Mouse (Mus musculus) spleen, adult 2 months (tissue): ENCODE measurements at regions not wholly inside any gene's neighbourhood (a gene's known extent, or its start where the extent isn't known, plus 50 kb on each side); places are given as distances from the start of the nearest gene placed in this dataset.

Experiments used
- DNase-seq, 2 experiments: peaks; one replicate each; pipeline versions ENCODE4 v3.0.0 to v3.0.0-alpha.2; 2012 to 2021; ENCODE audit warnings: low spot score in 2 of 2, low read depth in 1 of 2
- H3K27ac ChIP-seq: fragments of 200-500 bp; 2 replicates; pipeline ENCODE4 v1.5.1; 2012; ENCODE audit warnings: low read length, inconsistent platforms; ENCODE audit not compliant: insufficient read depth
- H3K27me3 ChIP-seq: fragments of 200-500 bp; 2 replicates; pipeline ENCODE4 v1.6.1; 2012; ENCODE audit warnings: mild to moderate bottlenecking, moderate library complexity, low read length, inconsistent platforms; ENCODE audit not compliant: control insufficient read depth, insufficient read depth
- H3K36me3 ChIP-seq: fragments of 200-500 bp; 2 replicates; pipeline ENCODE4 v1.6.1; 2012; ENCODE audit warnings: mild to moderate bottlenecking, low read length, inconsistent platforms; ENCODE audit not compliant: control insufficient read depth, insufficient read depth
- H3K4me1 ChIP-seq: fragments of 200-500 bp; 2 replicates; pipeline ENCODE4 v1.6.1; 2011; ENCODE audit warnings: inconsistent platforms; ENCODE audit not compliant: control insufficient read depth, insufficient read depth, insufficient read length
- H3K4me3 ChIP-seq: fragments of 200-500 bp; 2 replicates; pipeline ENCODE4 v1.5.1; 2011; ENCODE audit warnings: mild to moderate bottlenecking, inconsistent platforms; ENCODE audit not compliant: insufficient read depth, insufficient read length; ENCODE audit errors: extremely low read depth
- CTCF ChIP-seq: fragments of 200-500 bp; IDR thresholded peaks from 2 replicates; pipeline ENCODE4 v1.5.1; 2011; ENCODE audit warnings: mild to moderate bottlenecking, inconsistent platforms; ENCODE audit not compliant: insufficient read depth, insufficient read length, insufficient replicate concordance; ENCODE audit errors: extremely low read depth
- POLR2A ChIP-seq: fragments of 200-500 bp; IDR thresholded peaks from 2 replicates; pipeline ENCODE4 v1.6.1; 2011; ENCODE audit warnings: low read depth, low read length, inconsistent platforms
- WGBS: fragments of 180-500 bp; shearing (Covaris S2); methylation state at CpG from one replicate; pipeline ENCODE4 v1.1.7; 2018; 5-methylcytosine and 5-hydroxymethylcytosine counted together

DNA sequence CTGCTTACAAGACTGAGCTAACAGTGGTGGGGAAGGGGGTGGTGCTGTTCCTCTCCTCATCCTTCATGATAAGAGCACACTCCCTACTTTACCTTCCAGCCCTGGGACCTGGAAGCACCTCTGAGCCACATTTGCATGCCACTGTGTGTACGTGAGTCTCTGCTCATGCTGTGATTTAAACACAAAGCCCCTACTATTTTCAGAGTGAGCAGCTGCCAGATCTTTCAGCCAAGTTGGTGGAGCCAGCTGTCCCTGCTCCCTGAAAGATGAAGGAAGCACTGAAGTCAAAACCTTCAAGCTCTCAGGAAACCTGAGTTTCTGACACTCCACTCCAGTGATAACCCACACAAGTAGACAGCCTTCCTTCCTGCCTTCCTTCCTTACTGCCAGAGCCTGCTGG is 198.0 kb upstream of the Egln3 start:
- no peak for TF ChIP-seq POLR2A
- no peak for TF ChIP-seq CTCF
- WGBS: 85% methylated on average over 1 of the region's 1 CpGs
- Histone ChIP-seq H3K27me3 (no peaks in the 10 kb centered on the region), H3K4me3 (no peak overlapping the region), H3K27ac (no peak overlapping the region), H3K36me3 (no peaks in the 10 kb centered on the region), H3K4me1 (peaks cover 21% of the 10 kb centered on the region)
- DNase-seq: no peak

DNA sequence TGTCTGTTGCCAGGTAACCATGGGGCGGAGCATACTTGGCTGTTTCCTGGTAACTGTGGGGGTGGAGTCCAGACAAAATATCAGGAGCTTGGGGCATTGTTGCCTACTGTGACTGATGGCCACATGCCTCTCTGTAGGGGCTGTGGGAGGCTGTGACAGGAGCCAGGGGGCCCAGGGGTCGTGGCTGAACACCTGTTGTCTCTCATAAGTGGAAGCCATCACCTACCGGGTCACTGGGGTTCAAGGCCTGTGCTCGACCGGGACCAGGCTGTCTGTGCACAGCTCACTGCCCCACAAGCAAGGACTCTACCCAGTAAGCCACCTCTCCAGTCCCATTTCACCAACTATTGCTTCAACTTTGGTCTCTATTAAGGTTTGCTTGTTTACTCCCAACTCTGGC is 196.4 kb upstream of the Egln3 start:
- Histone ChIP-seq H3K4me3 (no peak overlapping the region), H3K27ac (no peak overlapping the region), H3K36me3 (no peaks in the 10 kb centered on the region), H3K27me3 (no peaks in the 10 kb centered on the region), H3K4me1 (peaks cover 21% of the 10 kb centered on the region)
- 94% methylated on average over 5 of the region's 5 CpGs for WGBS
- DNase-seq: no peak
- TF ChIP-seq POLR2A: no peak
- TF ChIP-seq CTCF: no peak

DNA sequence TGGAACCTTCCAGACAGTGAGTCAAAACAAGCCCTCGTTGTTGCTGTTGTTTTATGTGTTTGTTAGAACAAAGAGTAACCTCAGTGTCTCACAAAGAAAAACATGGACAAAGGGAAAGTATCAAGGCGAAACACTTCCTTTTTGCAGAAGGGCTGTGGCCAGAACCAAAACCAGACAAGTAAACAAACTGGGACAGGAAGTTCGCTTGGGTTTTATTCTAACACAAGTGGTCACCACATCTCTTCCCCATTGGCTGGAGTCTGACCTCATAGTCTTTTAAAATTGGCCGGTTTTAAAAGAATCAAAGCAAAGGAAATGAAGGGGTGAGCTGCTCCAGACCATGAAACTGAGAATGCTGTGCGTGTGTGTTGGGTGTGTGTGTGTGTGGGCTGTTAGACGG is 194.4 kb upstream of the Egln3 start:
- Histone ChIP-seq H3K4me3 (no peak overlapping the region), H3K27ac (peak overlapping the region; percentile 64; the same call in 1 of the 2 replicates), H3K36me3 (no peaks in the 10 kb centered on the region), H3K27me3 (no peaks in the 10 kb centered on the region), H3K4me1 (peaks cover 14% of the 10 kb centered on the region)
- no peak for TF ChIP-seq POLR2A
- TF ChIP-seq CTCF: no peak
- WGBS: 13% methylated on average over 6 of the region's 6 CpGs
- peak in 1 of 2 experiments; percentile 8 for DNase-seq

DNA sequence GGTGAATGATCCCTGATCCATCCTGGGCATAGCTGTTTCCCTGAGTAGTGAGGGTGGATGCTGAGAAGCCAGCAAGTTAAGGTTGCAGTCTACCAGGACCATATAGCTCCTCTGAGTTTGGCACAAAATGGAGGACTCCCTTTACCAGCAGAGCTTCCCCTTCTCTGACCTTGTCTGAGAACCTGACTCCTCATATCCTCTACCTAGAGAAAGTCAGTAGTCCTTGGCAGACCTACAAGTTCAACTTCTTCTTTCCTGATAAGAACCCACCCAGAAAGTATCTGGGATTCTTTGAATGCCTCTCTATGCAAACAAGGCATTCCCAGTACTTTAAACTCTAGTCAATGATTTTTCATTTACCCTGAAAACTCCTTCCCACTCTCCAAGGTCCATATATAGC is 193.3 kb upstream of the Egln3 start:
- no peaks in the 10 kb centered on the region for H3K27me3 ChIP-seq
- H3K4me1 ChIP-seq: peaks cover 14% of the 10 kb centered on the region
- DNase-seq: no peak
- TF ChIP-seq CTCF (no peak), POLR2A (no peak)
- H3K4me3 ChIP-seq: no peak overlapping the region
- no peaks in the 10 kb centered on the region for H3K36me3 ChIP-seq
- no peak overlapping the region for H3K27ac ChIP-seq

DNA sequence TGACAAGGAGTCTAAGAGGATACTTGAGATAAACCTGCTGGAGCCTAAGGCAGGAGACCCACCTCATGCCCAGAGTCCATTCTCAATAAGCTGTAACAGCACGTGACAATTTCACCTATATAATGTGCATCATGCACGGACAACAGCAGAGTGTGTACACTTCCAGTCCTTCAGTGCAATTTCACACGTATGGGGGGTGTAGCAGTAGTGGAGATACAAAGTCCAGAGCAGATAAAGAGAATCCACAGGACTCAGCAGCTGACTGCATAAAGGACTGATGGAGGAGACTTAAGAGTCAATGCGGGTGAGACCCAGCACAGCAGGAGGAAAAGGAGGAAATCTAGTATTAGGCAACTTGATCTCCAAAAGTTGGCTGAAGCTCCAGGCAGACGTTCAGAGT is 192.7 kb upstream of the Egln3 start:
- Histone ChIP-seq H3K27ac (no peak overlapping the region), H3K4me3 (no peak overlapping the region), H3K27me3 (no peaks in the 10 kb centered on the region), H3K36me3 (no peaks in the 10 kb centered on the region), H3K4me1 (peaks cover 14% of the 10 kb centered on the region)
- WGBS: 85% methylated on average over 5 of the region's 5 CpGs
- TF ChIP-seq CTCF: no peak
- no peak for TF ChIP-seq POLR2A
- no peak for DNase-seq

DNA sequence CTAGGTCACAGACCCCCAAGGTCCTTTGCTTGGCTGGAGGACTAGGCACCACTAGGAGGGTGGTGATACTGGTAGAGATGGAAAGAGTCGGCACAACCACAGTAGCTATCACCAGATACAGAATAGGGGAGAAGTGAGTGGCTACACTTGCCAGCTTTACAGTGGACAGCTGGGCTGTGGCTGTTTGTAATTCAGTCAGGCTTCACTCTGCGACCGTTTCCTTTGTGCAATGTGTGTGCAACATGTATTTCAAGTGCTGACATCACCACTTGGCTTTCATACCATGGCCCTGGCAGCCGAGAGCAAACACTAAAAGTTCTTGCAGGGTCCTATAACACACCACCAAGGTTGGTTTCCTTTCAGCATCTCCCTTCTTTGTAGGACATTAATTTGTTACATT is 181.7 kb upstream of the Egln3 start:
- TF ChIP-seq CTCF (no peak), POLR2A (no peak)
- H3K36me3 ChIP-seq: no peaks in the 10 kb centered on the region
- H3K27me3 ChIP-seq: no peaks in the 10 kb centered on the region
- no peak overlapping the region for H3K4me3 ChIP-seq
- H3K4me1 ChIP-seq: no peaks in the 10 kb centered on the region
- 90% methylated on average over 4 of the region's 4 CpGs for WGBS
- no peak overlapping the region for H3K27ac ChIP-seq
- no peak for DNase-seq

DNA sequence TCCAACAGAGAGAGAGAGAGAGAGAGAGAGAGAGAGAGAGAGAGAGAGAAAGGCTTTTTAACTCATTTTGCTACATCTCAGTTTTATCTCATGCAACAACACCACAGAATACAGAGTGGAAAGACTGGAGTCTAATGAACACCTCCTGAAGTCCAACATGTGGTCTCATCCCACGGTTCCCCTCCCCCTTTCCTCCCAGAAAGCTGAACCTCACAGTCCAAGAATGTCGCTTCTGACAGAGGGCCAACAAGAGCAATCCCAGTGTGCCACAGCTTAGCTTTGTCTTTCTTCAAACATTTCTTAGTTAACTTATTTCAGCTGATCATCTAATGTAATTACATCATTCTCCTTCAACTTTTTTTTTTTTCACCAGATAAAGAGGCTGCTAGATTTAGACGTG is 180.5 kb upstream of the Egln3 start:
- no peaks in the 10 kb centered on the region for H3K27me3 ChIP-seq
- no peak overlapping the region for H3K4me3 ChIP-seq
- no peak overlapping the region for H3K27ac ChIP-seq
- H3K4me1 ChIP-seq: no peaks in the 10 kb centered on the region
- TF ChIP-seq POLR2A: no peak
- WGBS: 82% methylated on average over 3 of the region's 3 CpGs
- no peaks in the 10 kb centered on the region for H3K36me3 ChIP-seq
- no peak for DNase-seq
